Mouse (Mus musculus): ENCODE measurements around the gene Ykt6.
A peak's percentile ranks its signal among the peaks of the same experiment; 100 is the strongest.
"Not testable (repeated sequence)": the region's sequence is repeated elsewhere in the genome, so short reads cannot be mapped to it uniquely, and the experiment has no call there.

Gene Ykt6

DNA sequence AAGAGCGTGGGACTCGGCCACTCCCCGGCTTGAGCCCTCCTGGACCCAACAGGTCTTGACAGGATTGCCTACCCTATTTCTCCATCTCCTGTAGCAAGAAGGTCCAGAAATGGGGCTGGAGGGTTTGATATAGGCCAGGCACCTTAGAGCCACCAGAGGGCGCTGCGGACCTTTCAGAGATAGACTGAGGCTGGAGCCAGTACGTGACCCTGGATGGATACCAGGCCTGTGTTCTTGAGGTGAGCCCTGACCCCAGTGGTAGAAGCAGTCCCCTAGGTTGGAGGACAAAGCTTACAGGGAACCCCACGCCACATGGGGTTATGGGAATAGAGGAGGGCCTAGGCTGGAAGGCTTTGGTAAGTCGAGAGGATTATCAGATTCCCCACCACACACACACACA, 40.5 kb downstream of the Ykt6 start:
- peak; percentile 84 for DNase-seq

- DNase-seq: no peak
These were observed 43.0 kb downstream of the Ykt6 start for GRCm38 (mm10) chr11:5998472-5998871.

- DNase-seq: peak; percentile 69
These were observed 44.6 kb downstream of the Ykt6 start for GRCm38 (mm10) chr11:5999832-6000771.

- no peak for DNase-seq
These were observed 45.6 kb downstream of the Ykt6 start for GRCm38 (mm10) chr11:6000961-6001682.

DNA sequence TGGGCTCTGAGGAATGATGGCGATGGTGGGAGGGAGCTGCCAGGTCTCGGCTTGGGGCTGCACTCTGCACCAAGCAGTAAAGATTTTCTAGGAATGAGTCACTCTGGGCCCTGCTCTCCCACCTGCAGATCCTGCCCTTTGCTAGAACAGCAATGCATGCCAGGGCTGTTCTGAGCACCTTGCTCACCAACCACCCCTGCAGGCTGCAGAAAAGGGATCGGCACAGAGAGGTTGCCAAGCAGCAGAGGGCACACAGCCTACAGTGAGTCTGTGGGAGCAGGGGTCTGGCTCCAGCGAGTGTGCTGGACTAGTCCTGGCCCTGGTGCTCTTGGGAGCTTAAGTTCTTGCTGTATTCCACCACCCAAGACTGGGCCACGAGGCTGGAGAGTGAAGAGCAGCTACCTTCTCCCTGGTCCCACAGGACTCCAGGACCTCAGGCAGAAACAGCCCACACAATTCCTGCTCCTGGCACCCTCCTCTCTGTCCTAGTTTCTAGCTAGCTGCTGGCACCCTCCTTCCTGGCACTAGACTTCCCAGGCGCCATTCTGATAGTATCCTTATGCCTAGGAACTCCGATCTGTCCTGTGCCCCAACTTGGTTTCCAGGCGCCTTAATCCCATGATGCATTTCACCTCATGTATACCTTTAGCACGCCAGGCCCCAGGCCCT, 46.6 kb downstream of the Ykt6 start:
- DNase-seq: no peak

DNA sequence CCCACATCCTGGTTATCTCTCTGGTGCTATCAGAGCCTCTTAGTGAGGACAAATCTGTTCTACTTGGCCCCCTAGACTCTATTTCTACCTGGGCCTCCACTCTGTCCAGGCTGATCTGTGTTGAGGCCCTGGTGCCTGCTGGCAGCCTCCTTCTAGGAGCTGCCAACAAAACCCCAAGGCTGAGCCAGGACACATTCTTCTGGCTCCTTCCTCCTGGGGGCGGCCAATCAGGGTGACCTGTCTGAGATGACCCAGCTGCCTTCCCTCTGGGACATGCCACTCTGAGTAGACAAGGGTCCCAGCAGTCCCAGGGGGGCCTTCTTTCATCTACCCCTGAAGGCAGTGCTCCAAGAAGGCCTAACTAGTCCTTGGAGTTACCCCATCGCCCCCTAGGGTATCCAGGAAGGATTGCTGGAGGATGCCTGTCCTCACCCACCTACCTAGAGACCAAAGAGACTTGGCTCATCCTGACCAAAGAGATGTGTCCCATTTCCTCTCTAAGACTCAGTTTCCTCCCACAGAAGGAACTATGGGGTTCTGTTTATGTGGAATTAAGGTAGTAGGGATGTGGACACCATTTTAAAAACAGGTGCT, 47.6 kb downstream of the Ykt6 start:
- peak; percentile 22 for DNase-seq

- DNase-seq: not testable (repeated sequence)
These were observed 50.0 kb downstream of the Ykt6 start for GRCm38 (mm10) chr11:6005374-6006043.

GRCm38 (mm10) chr11:6006351-6007009, 51.0 kb downstream of the Ykt6 start:
- DNase-seq: peak; percentile 33

DNA sequence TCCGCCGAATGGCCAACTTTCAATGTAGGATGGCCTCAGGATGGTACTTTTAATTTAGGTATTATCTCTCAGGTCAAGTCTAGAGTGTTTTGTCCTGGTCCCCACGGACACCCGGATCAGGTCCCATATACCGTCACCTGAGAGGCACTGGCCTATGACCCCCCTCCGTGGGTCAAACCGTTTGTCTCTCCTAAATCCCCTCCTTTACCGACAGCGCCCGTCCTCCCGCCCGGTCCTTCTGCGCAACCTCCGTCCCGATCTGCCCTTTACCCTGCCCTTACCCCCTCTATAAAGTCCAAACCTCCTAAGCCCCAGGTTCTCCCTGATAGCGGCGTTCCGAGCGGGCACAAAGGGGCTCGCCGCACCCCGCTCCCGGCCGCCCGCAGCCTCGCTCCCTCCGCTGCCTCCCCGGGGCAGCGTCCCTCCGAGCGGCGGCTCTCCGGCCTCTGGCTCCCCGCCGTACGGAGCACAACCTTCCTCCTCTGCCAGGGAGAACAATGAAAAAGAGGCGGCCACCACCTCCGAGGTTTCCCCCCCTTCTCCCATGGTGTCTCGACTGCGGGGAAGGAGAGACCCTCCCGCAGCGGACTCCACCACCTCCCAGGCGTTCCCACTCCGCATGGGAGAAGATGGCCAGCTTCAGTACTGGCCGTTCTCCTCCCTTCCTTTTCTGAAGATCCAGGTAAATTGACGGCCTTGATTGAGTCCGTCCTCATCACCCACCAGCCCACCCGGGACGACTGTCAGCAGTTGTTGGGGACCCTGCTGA, 51.7 kb downstream of the Ykt6 start:
- DNase-seq: peak; percentile 20

GRCm38 (mm10) chr11:6007779-6008128, 52.3 kb downstream of the Ykt6 start:
- not testable (repeated sequence) for DNase-seq

DNA sequence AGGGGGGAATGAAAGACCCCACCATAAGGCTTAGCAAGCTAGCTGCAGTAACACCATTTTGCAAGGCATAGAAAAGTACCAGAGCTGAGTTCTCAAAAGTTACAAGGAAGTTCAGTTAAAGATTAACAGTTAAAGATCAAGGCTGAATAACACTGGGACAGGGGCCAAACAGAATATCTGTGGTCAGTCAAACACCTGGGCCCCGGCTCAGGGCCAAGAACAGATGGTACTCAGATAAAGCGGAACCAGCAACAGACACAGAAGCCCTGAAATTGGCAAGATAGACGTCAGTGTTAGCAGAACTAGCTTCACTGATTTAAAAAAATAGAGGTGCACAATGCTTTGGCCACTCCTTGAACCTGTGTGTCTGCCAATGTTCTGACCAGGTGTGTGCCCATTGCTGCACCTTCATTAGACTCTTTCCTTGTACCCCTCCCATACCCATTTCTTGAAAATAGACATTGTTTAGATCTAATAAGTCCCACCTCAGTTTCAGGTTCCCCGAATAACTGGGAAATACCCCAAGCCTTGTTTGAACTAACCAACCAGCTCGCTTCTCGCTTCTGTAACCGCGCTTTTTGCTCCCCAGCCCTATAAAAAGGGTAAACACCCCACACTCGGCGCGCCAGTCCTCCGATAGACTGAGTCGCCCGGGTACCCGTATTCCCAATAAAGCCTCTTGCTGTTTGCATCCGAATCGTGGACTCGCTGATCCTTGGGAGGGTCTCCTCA, 55.4 kb downstream of the Ykt6 start:
- DNase-seq: not testable (repeated sequence)

DNA sequence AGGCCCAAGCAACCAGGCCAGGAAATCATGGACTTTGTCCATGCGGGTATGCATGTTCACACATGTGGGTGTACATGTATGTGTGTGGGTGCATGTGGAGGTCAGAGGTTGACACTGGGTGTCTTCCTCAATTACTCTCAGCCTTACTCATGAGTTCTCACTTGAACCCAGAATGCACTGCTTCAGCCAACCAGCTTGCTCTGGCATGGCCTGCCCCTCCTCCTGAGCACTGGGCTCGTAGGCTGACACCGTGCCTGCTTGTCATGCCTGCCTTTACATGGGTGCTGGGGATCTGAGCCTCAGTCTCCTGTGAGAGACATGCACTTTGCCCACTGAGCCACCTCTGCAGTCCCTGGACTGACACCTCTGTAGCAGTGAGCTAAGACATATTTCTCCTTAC, 56.4 kb downstream of the Ykt6 start:
- DNase-seq: no peak

DNA sequence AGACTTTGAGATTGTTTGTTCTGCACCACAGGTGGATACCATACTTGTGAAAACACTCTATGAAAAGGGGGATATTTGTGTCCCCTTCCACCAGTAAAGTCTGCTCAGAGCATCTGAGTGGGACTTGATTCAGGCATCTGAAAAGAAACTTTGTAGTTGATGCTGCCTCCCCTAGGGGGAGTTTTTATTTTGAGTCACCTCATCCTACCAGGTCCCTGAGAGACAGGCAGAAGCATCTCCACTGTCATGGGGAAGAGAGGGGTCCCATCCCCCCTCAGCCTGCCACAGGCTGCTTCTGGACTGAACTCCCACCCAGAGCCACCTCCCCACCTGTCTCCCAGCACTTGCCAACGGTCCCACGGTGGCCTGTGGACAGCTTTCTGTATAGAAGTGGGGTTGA, 57.9 kb downstream of the Ykt6 start:
- DNase-seq: peak; percentile 48

DNA sequence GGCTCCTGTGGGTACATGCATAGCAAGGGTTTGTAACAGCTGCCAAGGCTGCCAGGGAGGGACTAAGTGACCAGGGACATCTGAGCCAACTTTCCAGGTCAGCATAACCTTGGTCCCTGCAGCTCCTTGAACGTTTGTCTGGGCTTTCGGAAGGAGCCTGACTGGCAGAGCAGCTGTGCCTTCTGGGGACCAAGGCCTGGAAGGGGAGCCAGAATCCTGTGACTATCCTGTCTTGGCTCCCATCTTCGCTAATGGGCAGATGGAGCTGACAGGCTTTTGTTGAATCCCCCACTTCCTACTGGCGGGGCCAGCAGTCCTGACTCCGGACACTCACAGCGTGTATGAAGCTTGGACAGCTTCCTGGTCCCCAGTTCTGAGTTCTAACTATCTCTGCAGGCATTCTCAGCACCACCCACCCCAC, 59.5 kb downstream of the Ykt6 start:
- DNase-seq: no peak

GRCm38 (mm10) chr11:6016368-6016767, 60.9 kb downstream of the Ykt6 start:
- peak; percentile 50 for DNase-seq

DNA sequence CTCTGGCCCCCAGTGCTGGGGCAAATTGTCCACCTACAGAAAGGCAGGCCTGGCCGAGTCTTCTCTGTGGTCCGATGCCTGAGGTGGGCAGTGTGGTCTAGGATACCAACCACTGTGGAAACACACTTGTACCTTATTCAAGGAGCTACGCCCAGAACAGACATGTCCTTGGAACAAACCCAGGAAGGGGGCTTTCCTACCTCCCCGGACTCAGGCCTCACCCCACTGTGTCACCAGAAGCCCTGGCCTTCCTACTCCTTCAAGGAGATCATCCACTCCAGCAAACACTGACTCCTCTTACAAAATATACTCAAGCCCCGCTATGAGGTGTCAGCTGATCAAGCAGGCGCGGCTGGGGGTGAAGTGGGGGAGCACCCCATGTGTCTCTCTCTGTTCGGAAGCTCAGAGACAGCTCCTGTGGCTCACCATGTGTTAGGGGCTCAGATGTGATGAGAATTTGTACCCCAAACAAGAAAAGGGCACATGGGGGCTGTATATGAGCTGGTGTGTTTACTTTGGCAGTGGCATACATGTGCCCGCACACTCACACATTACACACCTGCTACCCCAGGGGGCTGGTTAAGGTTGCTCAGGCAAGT, 61.4 kb downstream of the Ykt6 start:
- peak; percentile 47 for DNase-seq

Data from thymus, postnatal 25 days (tissue).